9 mouse cellular contexts compared by ENCODE assay signal in the genomic region with DNA sequence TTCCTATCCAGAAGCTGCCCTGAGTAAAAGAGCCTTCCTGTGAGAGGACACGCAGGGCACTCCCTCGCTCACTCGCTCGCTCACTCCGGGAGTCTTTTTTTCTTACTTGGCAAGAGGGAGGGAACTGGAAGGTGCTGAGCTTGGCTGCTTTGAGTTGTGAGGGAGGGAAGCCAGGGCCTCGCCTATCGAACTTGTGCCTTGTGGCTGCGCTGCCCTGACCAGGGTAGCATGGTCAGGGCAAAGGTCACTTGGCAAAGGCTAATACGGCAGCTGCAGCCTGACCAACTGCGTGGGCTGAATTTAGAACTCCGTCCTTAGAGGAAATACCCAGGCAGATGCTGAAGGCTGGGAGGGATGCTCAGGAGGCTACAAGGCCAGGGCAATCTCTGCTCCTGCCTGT. TPM values are rescaled to one million over a fixed set of nuclear protein-coding genes. Genes with fewer than 3 reads are reported as not detected.
DNase-seq lines count a peak whose midpoint lies in the region; ATAC-seq and TF ChIP-seq lines count a peak whose summit lies in the region.
"Had no signal": no experiment of that assay in that cellular context is flagged by ENCODE, and none has a peak within 500 bp of the region (broad histone marks: within the 10 kb centered on the region; RNA-seq: fewer than 3 reads in every experiment).

No protein-coding gene starts in this region.

- 0 out of 2 replicates have a peak overlapping the region, but pooled peaks have one; percentile 40 for H3K4me2 ChIP-seq in heart, embryonic 12.5 days
- no peak overlapping the region for H3K4me2 ChIP-seq in myocyte (ENCODE audit: low read depth)
- H3K4me2 ChIP-seq in forebrain, embryonic 13.5 days = no peak overlapping the region

- DNase-seq in embryo, embryonic 10.5 days (ENCODE audit: low spot score) = peak; percentile 42
- DNase-seq in embryo, embryonic 9.5 days (ENCODE audit: extremely low spot score) = no peak
- peak; percentile 49 for DNase-seq in adrenal gland, postnatal 25 days
- peak; percentile 85 to 94 for DNase-seq in kidney, postnatal 25 days

- H3K79me2 ChIP-seq in myocyte (ENCODE audit: control insufficient read depth, insufficient read depth) = no peaks in the 10 kb centered on the region

- no peak for TF ChIP-seq POLR2A in myocyte (IDR thresholded peaks at IDR 0.05; ENCODE audit: insufficient read length, low read depth)

- H3ac ChIP-seq in myocyte (ENCODE audit: control insufficient read depth, insufficient read length) = no peak overlapping the region

- peak overlapping the region; percentile 97 for H3K27ac ChIP-seq in heart, embryonic 12.5 days (ENCODE audit: poor library complexity, severe bottlenecking)
- no peak overlapping the region for H3K27ac ChIP-seq in forebrain, embryonic 13.5 days

- no peak overlapping the region for H3K4me3 ChIP-seq in heart, embryonic 12.5 days
- no peak overlapping the region for H3K4me3 ChIP-seq in myocyte
- H3K4me3 ChIP-seq in forebrain, embryonic 13.5 days = no peak overlapping the region

- no peaks in the 10 kb centered on the region for H3K27me3 ChIP-seq in heart, embryonic 12.5 days (replicated peaks)
- no peaks in the 10 kb centered on the region for H3K27me3 ChIP-seq in myocyte (ENCODE audit: control insufficient read depth, insufficient read depth, insufficient read length)
- H3K27me3 ChIP-seq in forebrain, embryonic 13.5 days = no peaks in the 10 kb centered on the region

- H3K4me1 ChIP-seq in heart, embryonic 12.5 days (replicated peaks) = peaks cover 81% of the 10 kb centered on the region
- H3K4me1 ChIP-seq in forebrain, embryonic 13.5 days = peaks cover 44% of the 10 kb centered on the region

- 28% methylated on average over 11 of the region's 11 CpGs for WGBS in heart, embryonic 12.5 days
- WGBS in forebrain, embryonic 13.5 days = 53% methylated on average over 11 of the region's 11 CpGs

- peak overlapping the region; percentile 55; the same call in 1 of the 2 replicates for H3K9ac ChIP-seq in heart, embryonic 12.5 days
- no peak overlapping the region for H3K9ac ChIP-seq in forebrain, embryonic 13.5 days

- no peaks in the 10 kb centered on the region for H3K9me3 ChIP-seq in heart, embryonic 12.5 days (replicated peaks)
- no peaks in the 10 kb centered on the region for H3K9me3 ChIP-seq in forebrain, embryonic 13.5 days (replicated peaks)

- no peak for ATAC-seq in heart, embryonic 12.5 days (ENCODE audit: insufficient number of reproducible peaks, low FRiP score)
- ATAC-seq in forebrain, embryonic 13.5 days = no peak
- ATAC-seq in activated CD4-positive, CD25-positive, alpha-beta regulatory T cell, adult 4 months = no peak

- H3K36me3 ChIP-seq in heart, embryonic 12.5 days = no peaks in the 10 kb centered on the region
- no peaks in the 10 kb centered on the region for H3K36me3 ChIP-seq in myocyte (ENCODE audit: control insufficient read depth, insufficient read depth)
- no peaks in the 10 kb centered on the region for H3K36me3 ChIP-seq in forebrain, embryonic 13.5 days (ENCODE audit: poor library complexity, severe bottlenecking)

TF ChIP-seq in myocyte, 11 proteins besides CTCF, POLR2A, EP300 and RAD21:
- peak; percentile 45 to 83 (median 67) for TF ChIP-seq MYOG (IDR thresholded peaks at IDR 0.05; ENCODE audit: control insufficient read depth in 1 of 3, insufficient read depth in 1 of 3, insufficient read length in 2 of 3, low read depth in 2 of 3)
- no peak for TF ChIP-seq MAX (IDR thresholded peaks at IDR 0.05; ENCODE audit: low read depth)
- TF ChIP-seq MYOD1 (IDR thresholded peaks at IDR 0.05; ENCODE audit: control insufficient read depth in 1 of 3, insufficient read length in 2 of 3, low read depth in 2 of 3) = peak in 2 of 3 experiments; percentile 46 to 82
- no peak for TF ChIP-seq SRF (IDR thresholded peaks at IDR 0.05; ENCODE audit: control insufficient read depth, insufficient read length, low read depth)

RNA-seq across cellular contexts. Expression of gene Ccnjl, which starts 21.1 kb away (rescaled TPM):
- 3.2 and 3.9 TPM in 2 replicates for total RNA-seq in adrenal gland, postnatal 25 days (2021)
- 18.9 and 22.9 TPM in 2 replicates for polyA plus RNA-seq in heart, embryonic 12.5 days (2016; fragmentation: Nextera tagmentation; extraction: Ambion mirVana)
- 0.14 TPM for polyA plus RNA-seq in myocyte (2012; fragmentation: generic; extraction: Trizol)
- 13.9 and 15.1 TPM in 2 replicates for polyA plus RNA-seq in forebrain, embryonic 13.5 days (2015; fragmentation: Nextera tagmentation; extraction: Ambion mirVana)
- under 1 TPM in 1 of 2 experiments, not detected in 1; 0.17 TPM for polyA plus RNA-seq in activated CD4-positive, CD25-positive, alpha-beta regulatory T cell, adult 4 months (2017; shearing (Covaris generic))

RNA-seq across cellular contexts. Expression of gene 4933415A04Rik, which starts 37.1 kb away (rescaled TPM):
- 1.0 and 1.1 TPM in 2 replicates for total RNA-seq in adrenal gland, postnatal 25 days (2021)
- 4.6 and 5.6 TPM in 2 replicates for polyA plus RNA-seq in heart, embryonic 12.5 days (2016; fragmentation: Nextera tagmentation; extraction: Ambion mirVana)
- polyA plus RNA-seq in myocyte (2012; fragmentation: generic; extraction: Trizol) = not detected
- polyA plus RNA-seq in forebrain, embryonic 13.5 days (2015; fragmentation: Nextera tagmentation; extraction: Ambion mirVana) = 4.8 TPM in 2 replicates
- polyA plus RNA-seq in activated CD4-positive, CD25-positive, alpha-beta regulatory T cell, adult 4 months (2017; shearing (Covaris generic)) = not detected

RNA-seq across cellular contexts. Expression of gene Fabp6, which starts 51.6 kb away (rescaled TPM):
- not detected in 2 replicates for total RNA-seq in adrenal gland, postnatal 25 days (2021)
- not detected in 2 replicates for polyA plus RNA-seq in heart, embryonic 12.5 days (2016; fragmentation: Nextera tagmentation; extraction: Ambion mirVana)
- polyA plus RNA-seq in myocyte (2012; fragmentation: generic; extraction: Trizol) = not detected
- polyA plus RNA-seq in forebrain, embryonic 13.5 days (2015; fragmentation: Nextera tagmentation; extraction: Ambion mirVana) = not detected in 2 replicates
- polyA plus RNA-seq in activated CD4-positive, CD25-positive, alpha-beta regulatory T cell, adult 4 months (2017; shearing (Covaris generic)) = not detected
- total RNA-seq: layer of hippocampus, postnatal 10 days had no signal

Comparison
In these comparisons a context has a peak if more than half of its experiments do, and no peak if none do; other contexts are left out.
1. RNA of gene Ccnjl, which starts 21.1 kb away (polyA plus RNA-seq): 18.9 to 22.9 TPM in heart, embryonic 12.5 days and 13.9 to 15.1 TPM in forebrain, embryonic 13.5 days; 0.17 TPM in activated CD4-positive, CD25-positive, alpha-beta regulatory T cell, adult 4 months and 0.14 TPM in myocyte (single experiment); every median in the first group is over 10 times any median in the second.